Mouse (Mus musculus): Measurements from ENCODE around the gene Rabggtb. TPM values are rescaled to one million over a fixed set of nuclear protein-coding genes. Genes with fewer than 3 reads are reported as not detected.

Rabggtb gene
- total RNA-seq (2014; rRNA removed; ENCODE audit: low replicate concordance) (119 and 159 TPM in 2 replicates), polyA plus RNA-seq (2015; fragmentation: Nextera tagmentation; extraction: Ambion mirVana) (56.4 and 58.2 TPM in 2 replicates)

- Histone ChIP-seq H3K9me3 (replicated peaks; ENCODE audit: control insufficient read depth, low read length) (no peaks in the 10 kb centered on the region), H3K4me3 (ENCODE audit: low read depth, low read length) (peak within 1 kb of the TSS; percentile 75), H3K9ac (replicated peaks; ENCODE audit: low read depth, low read length) (peak within 1 kb of the TSS; percentile 85), H3K4me1 (ENCODE audit: control insufficient read depth, insufficient read depth) (peaks cover 40% of the 10 kb centered on the region), H3K4me2 (ENCODE audit: low read depth, low read length) (peak within 1 kb of the TSS; percentile 82), H3K27ac (ENCODE audit: low read depth) (peak within 1 kb of the TSS; percentile 95), H3K36me3 (replicated peaks; ENCODE audit: control insufficient read depth, insufficient read depth, low read length) (peaks cover 35% of the 10 kb centered on the region), H3K27me3 (ENCODE audit: control insufficient read depth, insufficient read depth, low read length) (no peaks in the 10 kb centered on the region)
- under 1% methylated on average over 61 of the region's 65 CpGs for WGBS
- peak; percentile 97 for ATAC-seq (ENCODE audit: insufficient read depth, low read depth)
- DNase-seq (ENCODE audit: low spot score): peak; percentile 89
- TF ChIP-seq CTCF (IDR thresholded peaks at IDR 0.05; ENCODE audit: low read depth) (no peak), EP300 (IDR thresholded peaks at IDR 0.05; ENCODE audit: low read depth) (peak; percentile 94)
Observed at GRCm38 (mm10) chr3:153912546-153913509, at the start of gene Rabggtb. TSS of gene Rabggtb (minus strand) at chr3:153913009.

GRCm38 (mm10) chr3:153961632-153962389, 49.0 kb upstream of the Rabggtb start:
- no peak overlapping the region for H3K27ac ChIP-seq (ENCODE audit: low read depth)
- H3K4me2 ChIP-seq (ENCODE audit: low read depth, low read length): no peak overlapping the region
- no peak for ATAC-seq (ENCODE audit: insufficient read depth, low read depth)
- H3K4me1 ChIP-seq (ENCODE audit: control insufficient read depth, insufficient read depth): no peaks in the 10 kb centered on the region
- H3K9me3 ChIP-seq (replicated peaks; ENCODE audit: control insufficient read depth, low read length): 0 out of 2 replicates have a peak, but pooled peaks cover 7% of the 10 kb centered on the region
- WGBS: 66% methylated on average over 6 of the region's 6 CpGs
- H3K4me3 ChIP-seq (ENCODE audit: low read depth, low read length): no peak overlapping the region
- no peak overlapping the region for H3K9ac ChIP-seq (replicated peaks; ENCODE audit: low read depth, low read length)
- TF ChIP-seq EP300 (IDR thresholded peaks at IDR 0.05; ENCODE audit: low read depth) (no peak), CTCF (IDR thresholded peaks at IDR 0.05; ENCODE audit: low read depth) (peak; percentile 53)
- H3K36me3 ChIP-seq (replicated peaks; ENCODE audit: control insufficient read depth, insufficient read depth, low read length): no peaks in the 10 kb centered on the region
- H3K27me3 ChIP-seq (ENCODE audit: control insufficient read depth, insufficient read depth, low read length): no peaks in the 10 kb centered on the region
- DNase-seq (ENCODE audit: low spot score): no peak

GRCm38 (mm10) chr3:153960884-153961283, 48.1 kb upstream of the Rabggtb start:
- H3K4me1 ChIP-seq (ENCODE audit: control insufficient read depth, insufficient read depth): no peaks in the 10 kb centered on the region
- H3K36me3 ChIP-seq (replicated peaks; ENCODE audit: control insufficient read depth, insufficient read depth, low read length): no peaks in the 10 kb centered on the region
- H3K27me3 ChIP-seq (ENCODE audit: control insufficient read depth, insufficient read depth, low read length): no peaks in the 10 kb centered on the region
- DNase-seq (ENCODE audit: low spot score): no peak
- 30% methylated on average over 2 of the region's 2 CpGs for WGBS
- TF ChIP-seq CTCF (IDR thresholded peaks at IDR 0.05; ENCODE audit: low read depth) (no peak), EP300 (IDR thresholded peaks at IDR 0.05; ENCODE audit: low read depth) (no peak)
- no peak overlapping the region for H3K27ac ChIP-seq (ENCODE audit: low read depth)
- H3K4me2 ChIP-seq (ENCODE audit: low read depth, low read length): no peak overlapping the region
- 0 out of 2 replicates have a peak, but pooled peaks cover 7% of the 10 kb centered on the region for H3K9me3 ChIP-seq (replicated peaks; ENCODE audit: control insufficient read depth, low read length)
- H3K9ac ChIP-seq (replicated peaks; ENCODE audit: low read depth, low read length): no peak overlapping the region
- H3K4me3 ChIP-seq (ENCODE audit: low read depth, low read length): no peak overlapping the region
- ATAC-seq (ENCODE audit: insufficient read depth, low read depth): no peak

GRCm38 (mm10) chr3:153959731-153960207, 47.0 kb upstream of the Rabggtb start:
- 79% methylated on average over 9 of the region's 9 CpGs for WGBS
- Histone ChIP-seq H3K9ac (replicated peaks; ENCODE audit: low read depth, low read length) (no peak overlapping the region), H3K36me3 (replicated peaks; ENCODE audit: control insufficient read depth, insufficient read depth, low read length) (no peaks in the 10 kb centered on the region), H3K4me2 (ENCODE audit: low read depth, low read length) (no peak overlapping the region), H3K9me3 (replicated peaks; ENCODE audit: control insufficient read depth, low read length) (0 out of 2 replicates have a peak, but pooled peaks cover 7% of the 10 kb centered on the region), H3K27ac (ENCODE audit: low read depth) (no peak overlapping the region), H3K4me3 (ENCODE audit: low read depth, low read length) (no peak overlapping the region), H3K27me3 (ENCODE audit: control insufficient read depth, insufficient read depth, low read length) (no peaks in the 10 kb centered on the region), H3K4me1 (ENCODE audit: control insufficient read depth, insufficient read depth) (no peaks in the 10 kb centered on the region)
- DNase-seq (ENCODE audit: low spot score): no peak
- ATAC-seq (ENCODE audit: insufficient read depth, low read depth): no peak
- TF ChIP-seq CTCF (IDR thresholded peaks at IDR 0.05; ENCODE audit: low read depth) (no peak), EP300 (IDR thresholded peaks at IDR 0.05; ENCODE audit: low read depth) (no peak)

- Histone ChIP-seq H3K4me2 (ENCODE audit: low read depth, low read length) (no peak overlapping the region), H3K9ac (replicated peaks; ENCODE audit: low read depth, low read length) (no peak overlapping the region), H3K36me3 (replicated peaks; ENCODE audit: control insufficient read depth, insufficient read depth, low read length) (no peaks in the 10 kb centered on the region), H3K9me3 (replicated peaks; ENCODE audit: control insufficient read depth, low read length) (0 out of 2 replicates have a peak, but pooled peaks cover 7% of the 10 kb centered on the region), H3K4me3 (ENCODE audit: low read depth, low read length) (no peak overlapping the region), H3K27me3 (ENCODE audit: control insufficient read depth, insufficient read depth, low read length) (no peaks in the 10 kb centered on the region), H3K4me1 (ENCODE audit: control insufficient read depth, insufficient read depth) (no peaks in the 10 kb centered on the region), H3K27ac (ENCODE audit: low read depth) (no peak overlapping the region)
- WGBS: 86% methylated on average over 1 of the region's 1 CpGs
- TF ChIP-seq EP300 (IDR thresholded peaks at IDR 0.05; ENCODE audit: low read depth): no peak
- peak; percentile 92 for TF ChIP-seq CTCF (IDR thresholded peaks at IDR 0.05; ENCODE audit: low read depth)
- DNase-seq (ENCODE audit: low spot score) (peak; percentile 40), ATAC-seq (ENCODE audit: insufficient read depth, low read depth) (no peak)
Observed at GRCm38 (mm10) chr3:153959035-153959730, 46.4 kb upstream of the Rabggtb start.

Measured in heart, postnatal 0 days (tissue).